ENCODE assay signal across 8 mouse cellular contexts in genomic region chr3:30602065-30602739, GRCm38 (mm10). TPM values are rescaled to one million over a fixed set of nuclear protein-coding genes. Genes with fewer than 3 reads are reported as not detected.
DNase-seq lines count a peak whose midpoint lies in the region; ATAC-seq lines count a peak whose summit lies in the region.

TSS of gene Mynn (plus strand) at chr3:30602065.

- intact Hi-C loops in gastrocnemius, postnatal 14 days (cut with DNase I; ENCODE audit: low total_unique reads), result no loop called here
- intact Hi-C loops in left cerebral cortex, postnatal 10 days (cut with DNase I), result loop anchor here (5.0 to 10.0 kb wide), 2 partner anchors 190 to 363 kb away; partner anchors contain the start of genes Phc3 and Sec62

- ATAC-seq in inflammation-experienced regulatory T-cells, adult 6 months, result peak; percentile 79
- ATAC-seq in megakaryocyte-erythroid progenitor cell, adult 5-6 weeks (replicated peaks; ENCODE audit: low FRiP score, low TSS enrichment, poor library complexity, severe bottlenecking), result peak; percentile 90

- peak; percentile 97 to 100 for DNase-seq in adrenal gland, adult (ENCODE audit: inconsistent age in 2 of 2, low spot score in 1 of 2)
- DNase-seq in embryo, embryonic 10.5 days (ENCODE audit: low spot score), result peak; percentile 98
- DNase-seq in gastrocnemius, postnatal 14 days, result peak; percentile 95
- DNase-seq in left cerebral cortex, postnatal 10 days (ENCODE audit: extremely low spot score in 1 of 2, low spot score in 2 of 2), result peak; percentile 94 to 96
- DNase-seq in right cerebral cortex, postnatal 25 days, result peak; percentile 99
- peak; percentile 93 to 96 for DNase-seq in urinary bladder, postnatal 4 days (ENCODE audit: low spot score in 2 of 2)

RNA-seq across cellular contexts. Expression of gene Mynn, which starts in this region (rescaled TPM):
- 10 to 100 TPM; 10.9 to 11.6 TPM for total RNA-seq in gastrocnemius, postnatal 14 days (2021)
- polyA plus RNA-seq in inflammation-experienced regulatory T-cells, adult 6 months (2017; shearing (Covaris generic)), result 10 to 100 TPM; 34.9 to 43.8 (median 36.9) TPM
- 10 to 100 TPM; 15.7 to 17.0 TPM for total RNA-seq in left cerebral cortex, postnatal 10 days (2021)
- total RNA-seq in megakaryocyte-erythroid progenitor cell, adult 5-6 weeks (2014; fragmentation: Nextera tagmentation), result 20.2 and 21.1 TPM in 2 replicates
- 20.9 and 35.4 TPM in 2 replicates for total RNA-seq in megakaryocyte-erythroid progenitor cell, adult 5-6 weeks (2017)

Comparison
In these comparisons a context has a peak if more than half of its experiments do, and no peak if none do; other contexts are left out.
1. Peak in every context shown above with its lines: DNase-seq and ATAC-seq.